Mouse (Mus musculus): ENCODE data around the gene Cachd1.

- TF ChIP-seq CTCF (IDR thresholded peaks at IDR 0.05; ENCODE audit: low read depth, low read length) (no peak), POLR2A (IDR thresholded peaks at IDR 0.05; ENCODE audit: extremely low read depth, insufficient read depth, low read length) (no peak)
Observed at GRCm38 (mm10) chr4:100863861-100864428, 87.5 kb downstream of the Cachd1 start.
